Mouse (Mus musculus) limb, embryonic 12.5 days (tissue): ENCODE results near the gene Pkd2. TPM values are rescaled to one million over a fixed set of nuclear protein-coding genes. Genes with fewer than 3 reads are reported as not detected.

Experiments used
- ATAC-seq: fragments of 200-750 bp; cut with Nextera tagmentation; 2 replicates; pipeline ENCODE4 v1.8.0; 2017; ENCODE audit warnings: low read depth, moderate TSS enrichment; ENCODE audit not compliant: insufficient number of reproducible peaks, insufficient read depth, low FRiP score, low TSS enrichment
- H3K27ac ChIP-seq: fragments of 300-500 bp; sonication (generic); 2 replicates; pipeline ENCODE4 v1.5.1; 2016; ENCODE audit warnings: mild to moderate bottlenecking, moderate library complexity
- H3K27me3 ChIP-seq: fragments of 300-500 bp; sonication (generic); 2 replicates; pipeline ENCODE4 v1.6.1; 2016; ENCODE audit warnings: mild to moderate bottlenecking, moderate library complexity
- H3K36me3 ChIP-seq: fragments of 300-500 bp; sonication (generic); 2 replicates; pipeline ENCODE4 v1.6.1; 2016; ENCODE audit warnings: mild to moderate bottlenecking, moderate library complexity
- H3K4me1 ChIP-seq: fragments of 300-500 bp; sonication (generic); replicated peaks from 2 replicates; pipeline ENCODE4 v1.6.1; 2016
- H3K4me2 ChIP-seq: fragments of 300-500 bp; sonication (generic); 2 replicates; pipeline ENCODE4 v1.6.1; 2016; ENCODE audit warnings: mild to moderate bottlenecking, moderate library complexity
- H3K4me3 ChIP-seq: fragments of 300-500 bp; sonication (generic); replicated peaks from 2 replicates; pipeline ENCODE4 v1.5.1; 2016; ENCODE audit warnings: mild to moderate bottlenecking
- H3K9ac ChIP-seq: fragments of 300-500 bp; sonication (generic); replicated peaks from 2 replicates; pipeline ENCODE4 v1.6.1; 2016; ENCODE audit warnings: mild to moderate bottlenecking, moderate library complexity
- H3K9me3 ChIP-seq: fragments of 300-500 bp; sonication (generic); 2 replicates; pipeline ENCODE4 v1.6.1; 2016; ENCODE audit warnings: mild to moderate bottlenecking, moderate library complexity
- WGBS: fragments of 180-500 bp; shearing (Covaris S2); methylation state at CpG from one replicate; pipeline ENCODE4 v1.1.7; 2016; 5-methylcytosine and 5-hydroxymethylcytosine counted together
- polyA plus RNA-seq: library from polyadenylated mRNA; unstranded; fragments of >200 nt; fragmentation: Nextera tagmentation; extraction: Ambion mirVana; gene quantifications from 2 replicates; pipeline ENCODE4 v1.2.1, GENCODE M21; 2016

Gene Pkd2
- polyA plus RNA-seq, 1 experiment from 2014 or later: 30.7 TPM

DNA sequence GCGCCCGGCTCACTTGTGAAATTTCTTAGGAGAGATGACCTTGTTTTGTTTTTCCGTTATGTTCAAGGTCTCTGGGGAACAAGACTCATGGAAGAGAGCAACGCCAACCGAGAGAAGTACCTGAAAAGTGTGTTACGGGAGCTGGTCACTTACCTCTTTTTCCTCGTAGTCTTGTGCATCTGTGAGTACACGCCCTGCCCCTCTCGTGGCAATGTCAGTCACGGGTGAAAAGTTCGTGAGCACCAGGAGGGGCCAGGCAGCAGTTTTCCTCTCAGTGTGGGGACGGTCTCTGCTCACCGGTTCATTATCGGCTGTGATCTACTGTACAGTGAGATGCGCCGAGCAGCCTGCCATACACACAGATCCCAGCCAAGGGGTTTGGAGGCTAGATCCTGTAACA is 7.6 kb downstream of the Pkd2 start:
- H3K4me1 ChIP-seq: no peaks in the 10 kb centered on the region
- H3K9ac ChIP-seq: no peak overlapping the region
- peaks cover 79% of the 10 kb centered on the region for H3K36me3 ChIP-seq
- no peaks in the 10 kb centered on the region for H3K27me3 ChIP-seq
- H3K27ac ChIP-seq: no peak overlapping the region
- H3K4me3 ChIP-seq: no peak overlapping the region
- ATAC-seq: no peak
- 95% methylated on average over 16 of the region's 16 CpGs for WGBS
- no peak overlapping the region for H3K4me2 ChIP-seq
- H3K9me3 ChIP-seq: no peaks in the 10 kb centered on the region

DNA sequence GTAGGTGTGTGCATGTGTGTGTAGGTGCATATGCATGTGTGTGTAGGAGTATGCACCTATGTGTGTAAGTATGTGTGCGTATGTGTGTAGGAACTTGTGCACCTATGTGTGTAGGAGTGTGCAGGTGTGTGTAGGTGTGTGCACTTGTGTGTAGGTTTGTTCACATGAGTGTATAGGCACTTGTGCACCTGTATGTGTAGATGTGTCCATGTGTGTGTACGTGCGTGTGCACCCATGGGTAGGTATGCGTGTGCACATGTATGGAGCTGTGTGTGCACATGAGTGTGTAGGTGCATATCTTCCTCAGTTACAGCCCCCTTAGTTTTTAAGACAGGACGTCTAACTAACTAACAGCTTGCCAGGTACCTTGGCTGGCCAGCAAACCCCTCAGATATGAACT is 9.3 kb downstream of the Pkd2 start:
- H3K27ac ChIP-seq: no peak overlapping the region
- H3K9ac ChIP-seq: no peak overlapping the region
- no peaks in the 10 kb centered on the region for H3K9me3 ChIP-seq
- H3K4me3 ChIP-seq: no peak overlapping the region
- H3K27me3 ChIP-seq: no peaks in the 10 kb centered on the region
- ATAC-seq: no peak
- H3K4me1 ChIP-seq: no peaks in the 10 kb centered on the region
- WGBS: 91% methylated on average over 5 of the region's 5 CpGs
- H3K36me3 ChIP-seq: peaks cover 83% of the 10 kb centered on the region
- H3K4me2 ChIP-seq: no peak overlapping the region

DNA sequence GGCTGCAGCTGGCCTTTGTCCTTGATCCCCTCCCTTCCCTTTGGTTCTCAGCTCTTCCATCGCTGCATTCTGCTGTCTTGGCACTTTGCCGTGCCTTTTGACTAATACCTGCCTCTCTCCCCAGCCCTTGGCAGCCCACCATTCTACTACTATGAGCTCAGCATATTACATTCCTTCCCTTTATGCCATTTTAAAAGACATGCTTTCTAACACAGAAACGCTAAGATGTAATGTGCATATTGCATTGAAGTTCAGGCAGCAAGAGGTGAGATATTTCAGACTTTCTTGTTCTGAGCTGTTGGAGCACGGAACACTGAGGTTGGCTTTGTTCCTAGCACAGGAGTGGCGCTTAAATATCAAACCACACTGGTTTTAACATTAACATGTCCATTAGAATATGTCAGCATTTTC is 11.7 kb downstream of the Pkd2 start:
- no peaks in the 10 kb centered on the region for H3K9me3 ChIP-seq
- ATAC-seq: no peak
- H3K9ac ChIP-seq: no peak overlapping the region
- H3K27me3 ChIP-seq: no peaks in the 10 kb centered on the region
- no peak overlapping the region for H3K4me3 ChIP-seq
- peaks cover 60% of the 10 kb centered on the region for H3K36me3 ChIP-seq
- no peaks in the 10 kb centered on the region for H3K4me1 ChIP-seq
- H3K4me2 ChIP-seq: no peak overlapping the region
- no peak overlapping the region for H3K27ac ChIP-seq
- 93% methylated on average over 5 of the region's 5 CpGs for WGBS

DNA sequence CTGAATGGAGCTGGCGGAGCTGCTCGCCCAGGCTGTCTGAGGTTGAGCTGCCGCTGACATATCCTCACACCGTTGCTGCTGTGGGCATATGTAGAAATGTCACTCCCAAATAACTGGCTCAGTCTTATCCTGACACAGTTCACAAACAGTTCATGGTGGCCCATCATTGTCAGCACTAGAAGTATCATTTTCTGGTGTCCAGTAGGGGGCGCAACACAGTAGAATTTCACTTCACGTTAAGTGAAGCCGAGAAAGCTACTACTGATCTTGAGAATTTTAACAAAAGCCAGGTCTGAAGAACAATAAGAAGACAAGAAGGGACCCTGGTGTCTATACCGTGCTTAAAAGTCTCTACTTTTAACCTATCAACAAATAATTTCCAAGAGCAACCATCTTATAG is 13.1 kb downstream of the Pkd2 start:
- Histone ChIP-seq H3K4me2 (no peak overlapping the region), H3K9me3 (no peaks in the 10 kb centered on the region), H3K4me1 (no peaks in the 10 kb centered on the region), H3K27me3 (no peaks in the 10 kb centered on the region), H3K27ac (no peak overlapping the region), H3K36me3 (peaks cover 54% of the 10 kb centered on the region), H3K4me3 (no peak overlapping the region), H3K9ac (no peak overlapping the region)
- no peak for ATAC-seq
- 91% methylated on average over 8 of the region's 8 CpGs for WGBS

DNA sequence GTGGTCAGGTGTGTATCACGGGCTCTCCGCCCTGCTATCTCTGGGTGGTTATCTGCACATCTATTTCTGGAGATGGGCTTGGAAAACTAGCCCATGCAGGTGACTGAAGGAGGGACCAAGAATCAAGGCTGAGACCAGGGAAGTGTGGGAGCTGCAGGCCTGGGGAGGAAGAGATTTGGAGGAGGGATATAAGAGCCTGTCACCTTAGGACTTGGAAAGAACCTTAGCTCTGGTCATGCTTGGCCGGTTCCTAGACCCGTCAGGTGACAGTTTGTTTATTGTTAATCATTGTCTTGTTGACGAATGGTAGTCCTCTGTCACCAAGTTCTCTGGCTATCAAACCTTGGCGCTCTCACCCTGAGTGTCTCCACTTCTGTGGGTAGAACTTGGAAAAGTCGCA is 21.1 kb downstream of the Pkd2 start:
- Histone ChIP-seq H3K9ac (no peak overlapping the region), H3K4me2 (no peak overlapping the region), H3K9me3 (no peaks in the 10 kb centered on the region), H3K4me3 (no peak overlapping the region), H3K36me3 (peaks cover 77% of the 10 kb centered on the region), H3K27me3 (no peaks in the 10 kb centered on the region), H3K4me1 (no peaks in the 10 kb centered on the region), H3K27ac (no peak overlapping the region)
- WGBS: 90% methylated on average over 7 of the region's 7 CpGs
- no peak for ATAC-seq

DNA sequence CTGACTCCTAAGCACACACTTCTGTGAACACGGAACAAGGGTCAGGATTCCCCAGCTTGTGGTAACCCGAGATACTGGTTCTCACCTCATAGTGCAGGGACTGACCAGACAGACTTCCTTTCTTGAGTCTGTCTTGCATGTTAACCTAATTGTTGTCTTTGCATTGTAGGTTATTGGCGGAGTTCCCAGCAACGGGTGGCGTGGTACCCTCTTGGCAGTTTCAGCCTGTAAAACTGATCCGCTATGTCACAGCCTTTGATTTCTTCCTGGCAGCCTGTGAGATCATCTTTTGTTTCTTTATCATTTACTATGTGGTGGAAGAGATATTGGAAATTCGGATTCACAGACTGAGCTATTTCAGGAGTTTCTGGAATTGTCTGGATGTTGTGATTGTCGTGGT is 23.6 kb downstream of the Pkd2 start:
- H3K36me3 ChIP-seq: peaks cover 89% of the 10 kb centered on the region
- WGBS: 91% methylated on average over 8 of the region's 8 CpGs

DNA sequence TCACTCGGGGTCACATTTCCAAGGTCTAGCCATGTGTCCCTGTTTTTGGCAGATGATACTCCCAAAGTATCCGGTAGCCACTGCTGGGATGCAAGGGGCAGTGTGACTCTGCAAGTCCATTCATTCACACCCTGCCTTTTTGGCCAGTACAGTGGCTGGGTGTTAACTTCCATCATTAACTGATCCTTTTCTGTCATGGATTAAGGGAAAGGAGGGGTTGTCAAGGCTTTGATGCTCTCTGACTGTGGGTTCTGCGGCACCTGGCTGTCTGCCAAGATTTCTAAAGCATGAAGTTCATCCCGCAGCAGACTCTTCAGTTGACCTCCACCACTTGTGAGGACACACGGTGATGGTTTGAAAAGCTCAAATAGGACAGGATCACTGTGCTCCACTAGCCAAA is 32.3 kb downstream of the Pkd2 start:
- no peak for ATAC-seq
- H3K4me1 ChIP-seq: no peaks in the 10 kb centered on the region
- H3K36me3 ChIP-seq: peaks cover 97% of the 10 kb centered on the region
- H3K9ac ChIP-seq: no peak overlapping the region
- no peak overlapping the region for H3K27ac ChIP-seq
- H3K27me3 ChIP-seq: no peaks in the 10 kb centered on the region
- no peak overlapping the region for H3K4me2 ChIP-seq
- no peak overlapping the region for H3K4me3 ChIP-seq
- no peaks in the 10 kb centered on the region for H3K9me3 ChIP-seq
- whole genome bisulfite sequencing: 76% methylated on average over 5 of the region's 5 CpGs

More for the DNA sequence above, 23.6 kb downstream of the Pkd2 start:
- ATAC-seq: no peak
- no peaks in the 10 kb centered on the region for H3K27me3 ChIP-seq
- no peaks in the 10 kb centered on the region for H3K4me1 ChIP-seq
- H3K4me3 ChIP-seq: no peak overlapping the region
- H3K9me3 ChIP-seq: no peaks in the 10 kb centered on the region
- no peak overlapping the region for H3K9ac ChIP-seq
- no peak overlapping the region for H3K27ac ChIP-seq
- no peak overlapping the region for H3K4me2 ChIP-seq

DNA sequence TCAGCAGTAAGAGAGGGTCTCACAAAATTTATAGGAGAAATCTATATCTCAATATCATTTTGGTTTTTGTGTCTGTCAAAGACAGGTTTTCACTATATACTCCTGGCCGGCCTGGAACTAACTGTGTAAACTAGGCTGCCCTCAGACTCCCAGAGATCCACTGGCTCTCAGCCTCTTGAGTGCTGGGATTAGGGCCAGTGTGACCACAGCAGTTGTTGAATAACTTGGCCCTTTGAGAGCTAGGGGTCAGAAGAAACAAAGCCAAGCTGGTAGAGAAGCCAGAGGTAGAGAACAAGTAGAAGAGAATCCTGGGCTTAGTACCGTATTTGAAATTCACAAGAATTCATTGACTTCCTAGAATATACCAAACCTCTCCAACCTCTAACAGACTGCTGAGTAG is 45.6 kb downstream of the Pkd2 start:
- Histone ChIP-seq H3K9me3 (no peaks in the 10 kb centered on the region), H3K27me3 (no peaks in the 10 kb centered on the region), H3K4me3 (no peak overlapping the region), H3K27ac (no peak overlapping the region), H3K36me3 (peaks cover 53% of the 10 kb centered on the region), H3K4me2 (no peak overlapping the region), H3K9ac (no peak overlapping the region), H3K4me1 (peaks cover 10% of the 10 kb centered on the region)
- WGBS: 99% methylated on average over 2 of the region's 2 CpGs
- ATAC-seq: no peak

DNA sequence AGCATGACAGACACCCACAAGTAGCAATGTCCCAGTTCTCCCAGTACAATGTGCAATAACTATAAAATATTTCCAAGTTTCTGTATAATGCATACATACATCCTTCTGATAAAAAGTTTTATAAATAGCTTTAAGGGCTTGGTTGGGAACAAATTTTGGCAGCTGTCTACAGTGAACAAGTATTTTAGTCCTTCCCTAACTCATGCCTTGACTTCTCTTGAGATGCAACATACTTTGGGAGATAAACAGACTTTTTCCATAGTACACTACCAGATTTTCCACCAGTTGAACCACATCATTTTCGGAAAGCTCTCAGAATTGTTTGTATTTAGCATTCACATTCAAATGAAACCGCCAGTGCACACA is 48.6 kb downstream of the Pkd2 start:
- H3K27me3 ChIP-seq: no peaks in the 10 kb centered on the region
- H3K9ac ChIP-seq: no peak overlapping the region
- peak overlapping the region; percentile 63 for H3K4me2 ChIP-seq
- peaks cover 13% of the 10 kb centered on the region for H3K4me1 ChIP-seq
- WGBS: 0% methylated on average over 2 of the region's 2 CpGs
- ATAC-seq: no peak; the same call in 1 of the 2 replicates
- H3K4me3 ChIP-seq: peak overlapping the region; percentile 81
- H3K9me3 ChIP-seq: no peaks in the 10 kb centered on the region
- H3K27ac ChIP-seq: peak overlapping the region; percentile 7; the same call in 1 of the 2 replicates
- H3K36me3 ChIP-seq: peaks cover 37% of the 10 kb centered on the region

DNA sequence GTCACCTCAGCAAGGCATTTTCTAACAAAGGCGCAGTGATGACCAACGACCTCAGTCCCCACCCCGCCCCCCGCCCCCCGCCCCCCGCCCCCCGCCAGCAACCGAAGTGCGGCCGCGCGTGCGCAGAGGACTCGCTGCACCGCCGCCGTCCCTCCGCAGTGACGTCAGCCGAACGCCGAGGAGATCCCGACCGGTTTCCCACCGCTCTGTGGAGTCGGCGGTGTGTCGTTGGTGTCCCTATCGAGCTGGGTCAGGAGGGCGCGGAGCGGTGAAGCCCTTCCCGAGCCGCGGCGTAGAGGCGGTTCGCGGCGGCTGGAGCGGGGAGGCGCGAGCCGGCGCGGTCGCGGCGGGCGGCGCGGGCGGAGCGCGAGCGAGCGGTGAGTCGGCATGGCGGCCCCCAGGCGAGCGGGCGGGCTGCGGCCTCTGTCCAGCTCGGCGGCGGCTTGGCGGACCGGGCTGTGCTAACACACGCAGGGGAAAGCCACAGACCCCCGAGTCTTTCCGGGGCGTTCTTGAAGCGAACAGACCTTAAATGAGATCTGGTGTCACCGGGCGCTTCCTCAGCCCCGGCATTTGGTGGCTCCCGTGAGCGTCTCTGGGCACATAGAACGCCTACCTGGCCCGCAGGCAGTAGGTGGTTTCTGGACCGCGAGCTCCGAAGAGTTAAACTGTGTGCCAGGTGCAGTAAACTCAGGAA is 49.1 kb downstream of the Pkd2 start, which contains the start of gene BC005561:
BC005561 (plus strand) TSS at position 158 of the 697 bp plus-strand sequence.
- peak; percentile 89 for ATAC-seq
- Histone ChIP-seq H3K4me1 (peaks cover 13% of the 10 kb centered on the region), H3K4me3 (peak within 1 kb of the TSS; percentile 81), H3K36me3 (peaks cover 37% of the 10 kb centered on the region), H3K9ac (peak within 1 kb of the TSS; percentile 85), H3K27me3 (no peaks in the 10 kb centered on the region), H3K27ac (peak within 1 kb of the TSS; percentile 92), H3K9me3 (peaks cover 5% of the 10 kb centered on the region), H3K4me2 (peak within 1 kb of the TSS; percentile 63)
- WGBS: under 1% methylated on average over 72 of the region's 83 CpGs

DNA sequence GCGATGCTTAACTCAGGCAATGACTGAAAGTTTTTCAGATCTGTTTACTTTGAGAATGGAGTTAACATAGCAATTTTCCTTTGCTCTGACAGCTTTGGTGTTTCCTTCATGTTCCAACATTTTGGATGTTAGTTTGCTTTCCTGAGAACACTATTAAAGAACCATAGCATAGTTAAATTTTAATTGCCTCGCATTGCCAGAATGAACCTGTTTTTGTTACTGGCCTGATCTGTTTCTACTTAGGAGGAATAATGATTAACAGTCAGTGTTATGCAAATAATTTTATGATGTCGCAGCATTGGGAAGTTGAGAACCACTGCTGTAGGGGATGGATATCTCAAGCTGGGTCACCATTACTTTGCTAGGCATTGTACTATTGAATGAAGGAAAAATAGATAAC is 52.0 kb downstream of the Pkd2 start:
- H3K36me3 ChIP-seq: peaks cover 42% of the 10 kb centered on the region
- peaks cover 21% of the 10 kb centered on the region for H3K9me3 ChIP-seq
- no peaks in the 10 kb centered on the region for H3K27me3 ChIP-seq
- no peak for ATAC-seq
- 85% methylated on average over 3 of the region's 3 CpGs for WGBS
- H3K4me1 ChIP-seq: peaks cover 13% of the 10 kb centered on the region
- no peak overlapping the region for H3K9ac ChIP-seq
- H3K27ac ChIP-seq: no peak overlapping the region
- no peak overlapping the region for H3K4me2 ChIP-seq
- H3K4me3 ChIP-seq: no peak overlapping the region

DNA sequence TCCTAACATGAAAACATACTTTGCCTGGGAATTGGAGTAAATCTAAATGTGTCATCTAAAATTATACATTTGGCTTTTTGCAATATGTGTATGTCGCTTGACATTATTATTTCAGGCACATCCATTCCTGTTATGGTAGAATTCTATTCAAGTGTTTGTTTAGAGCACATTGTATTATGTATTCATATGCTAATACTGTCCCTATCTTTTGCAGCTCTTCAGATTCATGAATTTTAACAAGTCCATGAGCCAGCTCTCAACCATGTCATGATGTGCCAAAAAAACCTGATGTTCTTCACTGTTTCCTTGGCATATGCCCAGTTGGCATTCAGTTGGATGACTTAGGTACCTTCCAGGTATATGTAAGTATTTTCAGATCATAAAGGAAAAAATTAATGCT is 79.4 kb downstream of the Pkd2 start:
- Histone ChIP-seq H3K4me3 (no peak overlapping the region), H3K27ac (no peak overlapping the region), H3K36me3 (peaks cover 64% of the 10 kb centered on the region), H3K4me2 (no peak overlapping the region), H3K9ac (no peak overlapping the region), H3K9me3 (0 out of 2 replicates have a peak, but pooled peaks cover 4% of the 10 kb centered on the region), H3K4me1 (no peaks in the 10 kb centered on the region), H3K27me3 (no peaks in the 10 kb centered on the region)
- WGBS: 92% methylated on average over 1 of the region's 1 CpGs
- no peak for ATAC-seq
